Mouse (Mus musculus) embryonic fibroblast, embryonic 13.5 days (primary cell): ENCODE data around the gene Ppm1h.

Source experiments
- CTCF ChIP-seq: IDR thresholded peaks from 2 replicates; pipeline ENCODE4 v1.5.1; 2011; ENCODE audit warnings: mild to moderate bottlenecking, control low read depth, low read length, moderate library complexity, borderline replicate concordance; ENCODE audit not compliant: insufficient read depth
- POLR2A ChIP-seq: IDR thresholded peaks from 2 replicates; pipeline ENCODE4 v1.6.1; 2011; ENCODE audit warnings: low read depth, mild to moderate bottlenecking, control low read depth, low read length, moderate library complexity

GRCm38 (mm10) chr10:122754967-122755366 lies 76.4 kb downstream of the Ppm1h start:
- TF ChIP-seq CTCF (no peak), POLR2A (no peak)
